Mouse (Mus musculus): Measurements from ENCODE around the gene Mst1r.

Mst1r gene

GRCm38 (mm10) chr9:107906252-107906966, at the start of gene Mst1r:
TSS of gene Mst1r (plus strand) at chr9:107906873.
- no peak for DNase-seq (ENCODE audit: low spot score in 2 of 2)

GRCm38 (mm10) chr9:107858343-107858742, 48.3 kb upstream of the Mst1r start:
- no peak for DNase-seq (ENCODE audit: low spot score in 2 of 2)

- DNase-seq (ENCODE audit: low spot score in 2 of 2): no peak
Observed at GRCm38 (mm10) chr9:107864493-107864892, 42.2 kb upstream of the Mst1r start.

GRCm38 (mm10) chr9:107866081-107866480, 40.6 kb upstream of the Mst1r start:
- no peak for DNase-seq (ENCODE audit: low spot score in 2 of 2)

- peak; percentile 96 to 97 for DNase-seq (ENCODE audit: low spot score in 2 of 2)
Observed at GRCm38 (mm10) chr9:107872350-107873098, 34.1 kb upstream of the Mst1r start.

GRCm38 (mm10) chr9:107873137-107873536, 33.5 kb upstream of the Mst1r start, which contains the start of gene Rbm6:
TSS of gene Rbm6 (minus strand) at chr9:107873237.
- DNase-seq (ENCODE audit: low spot score in 2 of 2): no peak

GRCm38 (mm10) chr9:107880411-107880810, 26.3 kb upstream of the Mst1r start:
- no peak for DNase-seq (ENCODE audit: low spot score in 2 of 2)

GRCm38 (mm10) chr9:107887804-107888266, 18.8 kb upstream of the Mst1r start, which contains the start of gene Mon1a:
TSS of gene Mon1a (plus strand) at chr9:107888151.
- DNase-seq (ENCODE audit: low spot score in 2 of 2): peak; percentile 85 to 87

- no peak for DNase-seq (ENCODE audit: low spot score in 2 of 2)
Observed at GRCm38 (mm10) chr9:107888267-107888850, 18.3 kb upstream of the Mst1r start.

- no peak for DNase-seq (ENCODE audit: low spot score in 2 of 2)
Observed at GRCm38 (mm10) chr9:107890260-107890659, 16.4 kb upstream of the Mst1r start.

GRCm38 (mm10) chr9:107891023-107891422, 15.7 kb upstream of the Mst1r start:
- DNase-seq (ENCODE audit: low spot score in 2 of 2): no peak

GRCm38 (mm10) chr9:107898563-107898962, 8.1 kb upstream of the Mst1r start:
- no peak for DNase-seq (ENCODE audit: low spot score in 2 of 2)

- DNase-seq (ENCODE audit: low spot score in 2 of 2): no peak
Observed at GRCm38 (mm10) chr9:107899855-107900254, 6.8 kb upstream of the Mst1r start.

- DNase-seq (ENCODE audit: low spot score in 2 of 2): peak; percentile 84 to 87
Observed at GRCm38 (mm10) chr9:107900840-107901626, 5.6 kb upstream of the Mst1r start.

- no peak for DNase-seq (ENCODE audit: low spot score in 2 of 2)
Observed at GRCm38 (mm10) chr9:107901627-107901914, 5.1 kb upstream of the Mst1r start.

- peak; percentile 92 to 95 for DNase-seq (ENCODE audit: low spot score in 2 of 2)
Observed at GRCm38 (mm10) chr9:107904726-107905125, 1.9 kb upstream of the Mst1r start.

- DNase-seq (ENCODE audit: low spot score in 2 of 2): no peak
Observed at GRCm38 (mm10) chr9:107906967-107907800, 511 bp downstream of the Mst1r start.

GRCm38 (mm10) chr9:107907801-107908120, 1.1 kb downstream of the Mst1r start:
- DNase-seq (ENCODE audit: low spot score in 2 of 2): no peak

GRCm38 (mm10) chr9:107908410-107909158, 1.9 kb downstream of the Mst1r start:
- no peak for DNase-seq (ENCODE audit: low spot score in 2 of 2)

- DNase-seq (ENCODE audit: low spot score in 2 of 2): no peak
Observed at GRCm38 (mm10) chr9:107910025-107910769, 3.5 kb downstream of the Mst1r start.
